Mouse (Mus musculus): ENCODE data around the gene Exoc3l. TPM values are rescaled to one million over a fixed set of nuclear protein-coding genes. Genes with fewer than 3 reads are reported as not detected.
A peak's percentile ranks its signal among the peaks of the same experiment; 100 is the strongest.

Gene Exoc3l
- polyA plus RNA-seq, 1 experiment, result 28.5 TPM

- Histone ChIP-seq H3K27ac (ENCODE audit: control insufficient read depth, insufficient read depth, low read depth, low read length) (no peak overlapping the region), H3K36me3 (ENCODE audit: control insufficient read depth, insufficient read depth, low read length) (no peaks in the 10 kb centered on the region), H3K4me3 (ENCODE audit: control insufficient read depth, low read depth, low read length) (peak overlapping the region; percentile 30), H3K4me1 (ENCODE audit: control insufficient read depth, insufficient read depth, low read length) (peaks cover 24% of the 10 kb centered on the region), H3K27me3 (ENCODE audit: control insufficient read depth, insufficient read depth, low read length) (no peaks in the 10 kb centered on the region)
- TF ChIP-seq CTCF (IDR thresholded peaks at IDR 0.05; ENCODE audit: control insufficient read depth, insufficient read depth, insufficient replicate concordance, low read depth, low read length) (no peak), POLR2A (IDR thresholded peaks at IDR 0.05; ENCODE audit: control insufficient read depth, low read depth, low read length) (no peak)
These were observed 36.8 kb downstream of the Exoc3l start for GRCm38 (mm10) chr8:105258911-105259720.

GRCm38 (mm10) chr8:105257318-105258114, 38.4 kb downstream of the Exoc3l start:
- peaks cover 29% of the 10 kb centered on the region for H3K4me1 ChIP-seq (ENCODE audit: control insufficient read depth, insufficient read depth, low read length)
- H3K36me3 ChIP-seq (ENCODE audit: control insufficient read depth, insufficient read depth, low read length), result no peaks in the 10 kb centered on the region
- H3K27ac ChIP-seq (ENCODE audit: control insufficient read depth, insufficient read depth, low read depth, low read length), result no peak overlapping the region
- TF ChIP-seq CTCF (IDR thresholded peaks at IDR 0.05; ENCODE audit: control insufficient read depth, insufficient read depth, insufficient replicate concordance, low read depth, low read length) (no peak), POLR2A (IDR thresholded peaks at IDR 0.05; ENCODE audit: control insufficient read depth, low read depth, low read length) (no peak)
- no peaks in the 10 kb centered on the region for H3K27me3 ChIP-seq (ENCODE audit: control insufficient read depth, insufficient read depth, low read length)
- no peak overlapping the region for H3K4me3 ChIP-seq (ENCODE audit: control insufficient read depth, low read depth, low read length)

GRCm38 (mm10) chr8:105254966-105255350, 40.9 kb downstream of the Exoc3l start, which contains the start of gene B3gnt9:
B3gnt9 (minus strand) TSS chr8:105255153.
- Histone ChIP-seq H3K27me3 (ENCODE audit: control insufficient read depth, insufficient read depth, low read length) (no peaks in the 10 kb centered on the region), H3K27ac (ENCODE audit: control insufficient read depth, insufficient read depth, low read depth, low read length) (peak within 1 kb of the TSS; percentile 67), H3K36me3 (ENCODE audit: control insufficient read depth, insufficient read depth, low read length) (no peaks in the 10 kb centered on the region), H3K4me1 (ENCODE audit: control insufficient read depth, insufficient read depth, low read length) (peaks cover 29% of the 10 kb centered on the region), H3K4me3 (ENCODE audit: control insufficient read depth, low read depth, low read length) (peak within 1 kb of the TSS; percentile 79)
- no peak for TF ChIP-seq CTCF (IDR thresholded peaks at IDR 0.05; ENCODE audit: control insufficient read depth, insufficient read depth, insufficient replicate concordance, low read depth, low read length)
- no peak for TF ChIP-seq POLR2A (IDR thresholded peaks at IDR 0.05; ENCODE audit: control insufficient read depth, low read depth, low read length)

GRCm38 (mm10) chr8:105254152-105254965, 41.5 kb downstream of the Exoc3l start:
- Histone ChIP-seq H3K4me3 (ENCODE audit: control insufficient read depth, low read depth, low read length) (peak overlapping the region; percentile 79), H3K27me3 (ENCODE audit: control insufficient read depth, insufficient read depth, low read length) (no peaks in the 10 kb centered on the region), H3K27ac (ENCODE audit: control insufficient read depth, insufficient read depth, low read depth, low read length) (peak overlapping the region; percentile 67), H3K36me3 (ENCODE audit: control insufficient read depth, insufficient read depth, low read length) (peaks cover 3% of the 10 kb centered on the region; the same call in 1 of the 2 replicates), H3K4me1 (ENCODE audit: control insufficient read depth, insufficient read depth, low read length) (peaks cover 26% of the 10 kb centered on the region)
- TF ChIP-seq CTCF (IDR thresholded peaks at IDR 0.05; ENCODE audit: control insufficient read depth, insufficient read depth, insufficient replicate concordance, low read depth, low read length) (peak; percentile 54; the same call in 1 of the 2 replicates), POLR2A (IDR thresholded peaks at IDR 0.05; ENCODE audit: control insufficient read depth, low read depth, low read length) (no peak)

- Histone ChIP-seq H3K27ac (ENCODE audit: control insufficient read depth, insufficient read depth, low read depth, low read length) (0 out of 2 replicates have a peak overlapping the region, but pooled peaks have one; percentile 25), H3K36me3 (ENCODE audit: control insufficient read depth, insufficient read depth, low read length) (peaks cover 3% of the 10 kb centered on the region; the same call in 1 of the 2 replicates), H3K4me3 (ENCODE audit: control insufficient read depth, low read depth, low read length) (peak overlapping the region; percentile 79), H3K4me1 (ENCODE audit: control insufficient read depth, insufficient read depth, low read length) (peaks cover 24% of the 10 kb centered on the region), H3K27me3 (ENCODE audit: control insufficient read depth, insufficient read depth, low read length) (no peaks in the 10 kb centered on the region)
- no peak for TF ChIP-seq POLR2A (IDR thresholded peaks at IDR 0.05; ENCODE audit: control insufficient read depth, low read depth, low read length)
- TF ChIP-seq CTCF (IDR thresholded peaks at IDR 0.05; ENCODE audit: control insufficient read depth, insufficient read depth, insufficient replicate concordance, low read depth, low read length), result no peak
These were observed 42.1 kb downstream of the Exoc3l start for GRCm38 (mm10) chr8:105253766-105254151.

- no peak overlapping the region for H3K27ac ChIP-seq (ENCODE audit: control insufficient read depth, insufficient read depth, low read depth, low read length)
- H3K4me1 ChIP-seq (ENCODE audit: control insufficient read depth, insufficient read depth, low read length), result peaks cover 22% of the 10 kb centered on the region
- peaks cover 3% of the 10 kb centered on the region; the same call in 1 of the 2 replicates for H3K36me3 ChIP-seq (ENCODE audit: control insufficient read depth, insufficient read depth, low read length)
- H3K4me3 ChIP-seq (ENCODE audit: control insufficient read depth, low read depth, low read length), result no peak overlapping the region
- H3K27me3 ChIP-seq (ENCODE audit: control insufficient read depth, insufficient read depth, low read length), result no peaks in the 10 kb centered on the region
- TF ChIP-seq CTCF (IDR thresholded peaks at IDR 0.05; ENCODE audit: control insufficient read depth, insufficient read depth, insufficient replicate concordance, low read depth, low read length), result no peak
- TF ChIP-seq POLR2A (IDR thresholded peaks at IDR 0.05; ENCODE audit: control insufficient read depth, low read depth, low read length), result no peak
These were observed 43.0 kb downstream of the Exoc3l start for GRCm38 (mm10) chr8:105252680-105253537.
